Mouse (Mus musculus) adrenal gland, postnatal 25 days (tissue): ENCODE measurements around the gene Zfp987. TPM values are rescaled to one million over a fixed set of nuclear protein-coding genes. Genes with fewer than 3 reads are reported as not detected.

ENCODE experiments used
- DNase-seq: peaks from one replicate; pipeline ENCODE4 v3.0.0; 2021; ENCODE audit warnings: mixed read lengths
- total RNA-seq: library from RNA; stranded (reverse); gene quantifications from 2 replicates; pipeline ENCODE4 v1.2.3, GENCODE M21; 2021

Zfp987 gene
- total RNA-seq, 1 experiment from 2014 or later, result not detected

DNA sequence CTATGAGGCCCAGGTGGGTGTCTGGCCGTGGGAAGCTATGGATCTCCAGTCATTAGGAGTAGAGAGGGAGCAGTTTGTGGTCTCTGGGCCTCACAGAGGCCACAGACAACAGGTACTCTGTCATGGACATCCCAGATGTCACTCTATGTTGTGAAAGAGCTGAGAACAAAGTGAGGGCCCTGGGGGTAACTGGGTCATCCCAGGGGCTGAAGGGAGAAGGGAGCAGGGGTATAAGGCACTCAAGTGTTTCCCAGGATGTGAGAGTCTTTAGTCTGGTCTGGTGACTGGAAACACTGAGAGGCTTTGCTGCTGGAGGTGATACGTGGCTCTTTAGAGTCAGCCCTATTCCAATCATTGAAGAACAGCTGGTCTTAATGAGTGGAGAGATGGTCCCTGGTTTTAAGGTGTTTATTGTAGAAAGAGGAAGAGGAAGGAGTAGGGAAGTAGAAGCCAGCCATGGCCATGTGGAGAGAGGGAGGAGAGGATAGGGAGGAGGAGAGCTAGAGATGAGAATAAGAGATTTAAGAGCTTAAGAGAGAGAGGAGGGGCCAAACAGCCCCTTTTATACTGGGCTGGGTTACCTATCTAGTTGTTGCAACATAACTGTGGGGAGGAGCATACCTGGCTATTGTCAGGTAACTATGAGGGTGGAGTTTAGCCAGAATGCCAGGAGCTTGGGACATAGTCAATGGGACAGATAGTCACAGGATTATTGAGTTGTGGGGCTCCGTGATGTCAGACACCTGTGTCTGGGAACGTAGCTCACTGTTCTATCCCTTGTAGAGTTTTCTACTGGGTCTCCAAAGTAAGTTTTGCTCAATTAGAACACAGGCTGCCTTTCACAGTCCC is 76.5 kb downstream of the Zfp987 start:
- DNase-seq, result peak; percentile 3

Other genes with a start within 250 kb of the Zfp987 start
- gene Zfp986, start 228.5 kb upstream of the Zfp987 start, total RNA-seq, result not detected in 2 replicates
- not detected in 2 replicates for gene Zfp600, start 59.5 kb downstream of the Zfp987 start, total RNA-seq